Mouse (Mus musculus) brain, adult 2 months (tissue): ENCODE measurements at regions not wholly inside any gene's neighbourhood (a gene's known extent, or its start where the extent isn't known, plus 50 kb on each side); places are given as distances from the start of the nearest gene placed in this dataset.
"Not testable (repeated sequence)": the region's sequence is repeated elsewhere in the genome, so short reads cannot be mapped to it uniquely, and the experiment has no call there.

Experiments
- DNase-seq: peaks from one replicate; pipeline ENCODE4 v3.0.0; 2011; ENCODE audit warnings: low read depth, low spot score

- DNase-seq: no peak
Measured at GRCm38 (mm10) chr9:86092998-86093397, 250.8 kb downstream of the Tpbg start.

GRCm38 (mm10) chr9:86095460-86095859 is 253.3 kb downstream of the Tpbg start:
- no peak for DNase-seq

- no peak for DNase-seq
Measured at GRCm38 (mm10) chr9:86096246-86096645, 254.1 kb downstream of the Tpbg start.

- DNase-seq: no peak
Measured at GRCm38 (mm10) chr9:86099325-86099724, 257.1 kb downstream of the Tpbg start.

- DNase-seq: peak; percentile 26
Measured at GRCm38 (mm10) chr9:86101360-86102086, 259.3 kb downstream of the Tpbg start.

GRCm38 (mm10) chr9:86103607-86104006 is 261.4 kb downstream of the Tpbg start:
- no peak for DNase-seq

- DNase-seq: no peak
Measured at GRCm38 (mm10) chr9:86104664-86105063, 262.5 kb downstream of the Tpbg start.

GRCm38 (mm10) chr9:86105851-86106250 is 263.7 kb downstream of the Tpbg start:
- no peak for DNase-seq

GRCm38 (mm10) chr9:86109906-86110305 is 267.7 kb downstream of the Tpbg start:
- no peak for DNase-seq

GRCm38 (mm10) chr9:86119370-86119769 is 277.2 kb downstream of the Tpbg start:
- no peak for DNase-seq

- not testable (repeated sequence) for DNase-seq
Measured at GRCm38 (mm10) chr9:86135617-86136016, 293.4 kb downstream of the Tpbg start.

GRCm38 (mm10) chr9:86145903-86146302 is 303.7 kb downstream of the Tpbg start:
- no peak for DNase-seq

- DNase-seq: peak; percentile 64
Measured at GRCm38 (mm10) chr9:86160316-86160715, 304.4 kb downstream of the Ube2cbp start.

- DNase-seq: peak; percentile 95
Measured at GRCm38 (mm10) chr9:86166362-86167067, 298.2 kb downstream of the Ube2cbp start.

- DNase-seq: peak; percentile 81
Measured at GRCm38 (mm10) chr9:86170756-86171155, 294.0 kb downstream of the Ube2cbp start.

- DNase-seq: no peak
Measured at GRCm38 (mm10) chr9:86186751-86187747, 277.7 kb downstream of the Ube2cbp start.

- no peak for DNase-seq
Measured at GRCm38 (mm10) chr9:86188873-86189272, 275.9 kb downstream of the Ube2cbp start.

- DNase-seq: peak; percentile 64
Measured at GRCm38 (mm10) chr9:86205041-86205440, 259.7 kb downstream of the Ube2cbp start.

- DNase-seq: peak; percentile 83
Measured at GRCm38 (mm10) chr9:86208334-86208925, 256.3 kb downstream of the Ube2cbp start.

- DNase-seq: no peak
Measured at GRCm38 (mm10) chr9:86211267-86211666, 253.5 kb downstream of the Ube2cbp start.

GRCm38 (mm10) chr9:86219669-86220068 is 245.1 kb downstream of the Ube2cbp start:
- DNase-seq: peak; percentile 71
